Mouse (Mus musculus) embryonic facial prominence, embryonic 13.5 days (tissue): ENCODE measurements around the gene Phgr1. TPM values are rescaled to one million over a fixed set of nuclear protein-coding genes. Genes with fewer than 3 reads are reported as not detected.

Experiments used
- ATAC-seq: fragments of 200-750 bp; cut with Nextera tagmentation; 2 replicates; pipeline ENCODE4 v1.8.0; 2017; ENCODE audit warnings: low read depth; ENCODE audit not compliant: insufficient number of reproducible peaks, insufficient read depth, low FRiP score, low TSS enrichment
- H3K27ac ChIP-seq: fragments of 300-500 bp; sonication (generic); 2 replicates; pipeline ENCODE4 v1.5.1; 2015; ENCODE audit warnings: moderate library complexity, mild to moderate bottlenecking, inconsistent platforms
- H3K27me3 ChIP-seq: fragments of 300-500 bp; sonication (generic); 2 replicates; pipeline ENCODE4 v1.6.1; 2015; ENCODE audit warnings: mild to moderate bottlenecking, inconsistent platforms
- H3K36me3 ChIP-seq: fragments of 300-500 bp; sonication (generic); 2 replicates; pipeline ENCODE4 v1.6.1; 2015; ENCODE audit warnings: mild to moderate bottlenecking, inconsistent platforms
- H3K4me1 ChIP-seq: fragments of 300-500 bp; sonication (generic); 2 replicates; pipeline ENCODE4 v1.6.1; 2015; ENCODE audit warnings: inconsistent platforms
- H3K4me2 ChIP-seq: fragments of 300-500 bp; sonication (generic); 2 replicates; pipeline ENCODE4 v1.6.1; 2015; ENCODE audit warnings: moderate library complexity, mild to moderate bottlenecking, inconsistent platforms
- H3K4me3 ChIP-seq: fragments of 300-500 bp; sonication (generic); 2 replicates; pipeline ENCODE4 v1.5.1; 2015; ENCODE audit warnings: mild to moderate bottlenecking, inconsistent platforms
- H3K9ac ChIP-seq: fragments of 300-500 bp; sonication (generic); 2 replicates; pipeline ENCODE4 v1.6.1; 2015; ENCODE audit warnings: mild to moderate bottlenecking, inconsistent platforms
- H3K9me3 ChIP-seq: fragments of 300-500 bp; sonication (generic); 2 replicates; pipeline ENCODE4 v1.6.1; 2016; ENCODE audit warnings: inconsistent platforms
- WGBS: fragments of 180-500 bp; shearing (Covaris S2); methylation state at CpG from one replicate; pipeline ENCODE4 v1.1.7; 2015; ENCODE audit warnings: mixed read lengths; 5-methylcytosine and 5-hydroxymethylcytosine counted together
- polyA plus RNA-seq: library from polyadenylated mRNA; unstranded; fragments of >200 nt; fragmentation: Nextera tagmentation; extraction: Ambion mirVana; gene quantifications from 2 replicates; pipeline ENCODE4 v1.2.1, GENCODE M21; 2015

The Phgr1 gene
- polyA plus RNA-seq, 1 experiment from 2014 or later: not detected

DNA sequence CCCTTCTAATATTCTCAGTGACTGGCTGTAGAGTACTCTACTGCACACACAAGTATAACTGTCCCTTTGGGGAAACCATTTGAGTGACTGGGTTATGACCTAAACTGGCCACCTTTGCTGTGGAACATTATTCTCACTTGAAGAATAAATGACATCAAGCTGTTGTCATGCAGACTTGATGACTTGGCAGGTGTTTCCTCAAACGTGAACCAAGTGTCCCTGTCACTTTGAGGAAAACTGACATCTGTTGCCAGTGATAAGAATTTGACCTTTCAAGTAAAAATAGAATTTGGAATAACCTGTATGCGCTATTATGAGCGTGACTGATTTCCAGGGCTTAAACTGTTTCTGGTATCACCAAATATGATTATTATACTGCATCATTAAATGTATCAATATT is 32.2 kb upstream of the Phgr1 start:
- Histone ChIP-seq H3K4me1 (peaks cover 9% of the 10 kb centered on the region; the same call in 1 of the 2 replicates), H3K36me3 (no peaks in the 10 kb centered on the region), H3K27ac (no peak overlapping the region), H3K4me3 (no peak overlapping the region), H3K27me3 (peaks cover 37% of the 10 kb centered on the region), H3K9ac (no peak overlapping the region), H3K9me3 (no peaks in the 10 kb centered on the region), H3K4me2 (no peak overlapping the region)
- 66% methylated on average over 3 of the region's 3 CpGs for WGBS
- no peak for ATAC-seq

DNA sequence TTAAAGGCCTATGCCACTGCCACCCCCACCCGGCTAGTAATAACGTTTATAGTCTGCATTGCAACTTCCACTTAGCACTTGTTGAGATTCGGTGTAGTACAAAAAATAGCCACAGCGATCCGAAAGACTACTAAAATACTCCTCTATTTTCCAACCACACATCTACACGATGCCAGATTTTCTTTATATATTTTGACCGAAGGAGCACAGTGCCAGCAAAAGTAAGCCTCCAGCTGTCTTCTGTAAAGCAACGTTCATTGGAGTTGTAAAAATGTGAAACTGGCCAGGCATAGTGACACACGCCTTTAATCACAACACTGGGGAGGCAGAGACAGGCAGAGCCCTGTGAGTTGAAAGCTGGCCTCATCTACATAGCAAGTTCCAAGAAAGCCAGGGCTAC is 31.4 kb upstream of the Phgr1 start:
- no peak overlapping the region for H3K27ac ChIP-seq
- no peak overlapping the region for H3K4me2 ChIP-seq
- H3K36me3 ChIP-seq: no peaks in the 10 kb centered on the region
- WGBS: 71% methylated on average over 9 of the region's 9 CpGs
- no peak for ATAC-seq
- H3K4me1 ChIP-seq: peaks cover 9% of the 10 kb centered on the region; the same call in 1 of the 2 replicates
- no peak overlapping the region for H3K4me3 ChIP-seq
- H3K9ac ChIP-seq: no peak overlapping the region
- no peaks in the 10 kb centered on the region for H3K9me3 ChIP-seq
- H3K27me3 ChIP-seq: peaks cover 37% of the 10 kb centered on the region

DNA sequence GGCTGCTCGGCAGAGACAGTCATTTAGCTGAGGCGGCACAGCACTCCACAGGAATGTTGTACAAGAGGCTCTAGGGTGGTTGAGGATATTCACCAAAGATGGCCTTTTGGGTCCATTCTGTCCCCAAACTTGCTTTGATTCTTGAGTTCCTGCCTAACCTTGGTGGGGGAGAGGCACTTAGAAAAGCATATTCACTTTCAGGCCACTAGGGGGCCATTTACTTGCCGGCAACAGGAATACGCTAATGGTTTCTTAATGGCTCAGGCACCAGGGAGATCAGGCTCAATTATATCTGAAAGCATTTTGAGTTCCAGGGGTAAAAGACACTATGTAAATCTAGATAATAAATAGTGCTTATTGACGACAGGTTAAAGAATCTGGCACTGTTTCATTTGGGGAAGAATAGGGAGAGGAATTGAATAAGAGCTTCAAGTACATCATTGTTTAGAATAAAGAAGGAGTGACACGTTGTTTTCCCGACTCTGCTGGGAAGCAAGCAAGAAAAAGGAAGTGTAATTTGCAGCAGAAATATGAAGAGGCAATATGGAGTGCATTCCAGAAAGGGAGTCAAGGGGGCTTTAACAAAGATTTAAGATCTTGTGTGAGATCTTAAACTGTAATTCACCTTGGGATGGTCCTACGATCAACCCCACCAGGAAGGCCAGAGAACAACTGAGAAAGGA is 29.2 kb upstream of the Phgr1 start:
- ATAC-seq: no peak
- Histone ChIP-seq H3K9me3 (no peaks in the 10 kb centered on the region), H3K4me1 (peaks cover 29% of the 10 kb centered on the region), H3K4me2 (no peak overlapping the region), H3K27me3 (peaks cover 37% of the 10 kb centered on the region), H3K36me3 (no peaks in the 10 kb centered on the region), H3K4me3 (no peak overlapping the region), H3K9ac (no peak overlapping the region), H3K27ac (no peak overlapping the region)
- WGBS: 29% methylated on average over 8 of the region's 8 CpGs

DNA sequence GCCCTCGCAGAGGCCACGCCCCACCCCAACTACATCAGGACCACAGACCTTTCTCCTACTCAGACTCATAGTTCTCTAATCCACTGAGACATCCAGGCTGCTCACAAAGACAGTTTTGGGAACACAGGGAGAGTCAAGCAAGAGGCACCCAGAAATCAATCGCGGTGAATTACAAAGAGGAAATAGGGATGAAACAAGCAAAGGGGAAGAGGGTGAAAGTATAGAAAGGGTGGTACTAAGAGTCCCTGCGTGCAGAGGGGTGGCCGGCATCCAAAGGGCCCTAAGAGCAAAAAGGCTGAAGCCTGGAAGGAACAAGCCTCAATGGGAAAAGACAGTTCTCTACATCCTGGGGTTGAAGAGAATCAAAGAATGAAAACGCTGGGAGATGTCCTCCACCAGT is 27.9 kb upstream of the Phgr1 start:
- no peak overlapping the region for H3K9ac ChIP-seq
- H3K27ac ChIP-seq: no peak overlapping the region
- H3K36me3 ChIP-seq: no peaks in the 10 kb centered on the region
- no peak for ATAC-seq
- peak overlapping the region; percentile 81; the same call in 1 of the 2 replicates for H3K4me3 ChIP-seq
- H3K9me3 ChIP-seq: no peaks in the 10 kb centered on the region
- H3K4me2 ChIP-seq: peak overlapping the region; percentile 98
- peaks cover 39% of the 10 kb centered on the region for H3K4me1 ChIP-seq
- peaks cover 37% of the 10 kb centered on the region for H3K27me3 ChIP-seq
- WGBS: 9% methylated on average over 7 of the region's 7 CpGs

DNA sequence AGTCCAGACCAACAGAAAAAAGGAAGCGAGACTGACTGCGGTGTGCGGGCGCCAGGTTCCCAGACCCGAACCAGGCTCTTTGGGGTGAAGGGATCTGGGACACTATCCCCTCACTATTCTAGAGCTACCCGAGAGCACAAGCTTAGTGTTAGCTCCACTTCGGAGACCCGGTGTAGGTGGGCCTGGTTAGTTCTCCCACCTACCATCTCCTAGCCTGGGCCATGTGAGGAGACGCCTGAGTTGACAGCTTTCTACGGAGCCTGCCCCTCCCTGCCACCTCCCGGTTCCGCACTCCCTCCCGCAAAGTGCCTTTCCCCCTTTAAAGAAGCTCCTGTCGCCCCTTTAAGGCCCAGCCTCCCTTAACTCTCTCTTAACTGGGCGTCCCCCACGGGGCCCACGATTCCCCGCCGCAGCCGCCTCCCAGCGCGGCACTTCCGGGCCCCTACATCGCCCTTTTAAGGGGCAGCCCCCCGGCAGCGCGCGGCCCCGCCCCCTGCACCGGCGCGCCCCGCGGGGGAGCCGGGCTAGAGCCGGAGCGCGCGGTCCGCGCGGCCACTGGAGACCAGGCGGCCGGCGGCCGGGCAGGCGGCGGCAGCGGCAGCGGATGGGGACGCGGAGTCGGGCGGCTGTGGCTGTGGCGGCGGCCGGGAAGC is 27.2 kb upstream of the Phgr1 start, which contains the start of gene Inafm2:
Gene Inafm2 (plus strand): TSS at position 527 of the 653 bp plus-strand sequence.
- Histone ChIP-seq H3K4me3 (peak within 1 kb of the TSS; percentile 81), H3K9ac (peak within 1 kb of the TSS; percentile 88), H3K9me3 (no peaks in the 10 kb centered on the region), H3K4me2 (peak within 1 kb of the TSS; percentile 98), H3K36me3 (no peaks in the 10 kb centered on the region), H3K27ac (no peak within 1 kb of the TSS), H3K4me1 (peaks cover 46% of the 10 kb centered on the region), H3K27me3 (peaks cover 37% of the 10 kb centered on the region)
- ATAC-seq: peak; percentile 89
- WGBS: under 1% methylated on average over 49 of the region's 57 CpGs

DNA sequence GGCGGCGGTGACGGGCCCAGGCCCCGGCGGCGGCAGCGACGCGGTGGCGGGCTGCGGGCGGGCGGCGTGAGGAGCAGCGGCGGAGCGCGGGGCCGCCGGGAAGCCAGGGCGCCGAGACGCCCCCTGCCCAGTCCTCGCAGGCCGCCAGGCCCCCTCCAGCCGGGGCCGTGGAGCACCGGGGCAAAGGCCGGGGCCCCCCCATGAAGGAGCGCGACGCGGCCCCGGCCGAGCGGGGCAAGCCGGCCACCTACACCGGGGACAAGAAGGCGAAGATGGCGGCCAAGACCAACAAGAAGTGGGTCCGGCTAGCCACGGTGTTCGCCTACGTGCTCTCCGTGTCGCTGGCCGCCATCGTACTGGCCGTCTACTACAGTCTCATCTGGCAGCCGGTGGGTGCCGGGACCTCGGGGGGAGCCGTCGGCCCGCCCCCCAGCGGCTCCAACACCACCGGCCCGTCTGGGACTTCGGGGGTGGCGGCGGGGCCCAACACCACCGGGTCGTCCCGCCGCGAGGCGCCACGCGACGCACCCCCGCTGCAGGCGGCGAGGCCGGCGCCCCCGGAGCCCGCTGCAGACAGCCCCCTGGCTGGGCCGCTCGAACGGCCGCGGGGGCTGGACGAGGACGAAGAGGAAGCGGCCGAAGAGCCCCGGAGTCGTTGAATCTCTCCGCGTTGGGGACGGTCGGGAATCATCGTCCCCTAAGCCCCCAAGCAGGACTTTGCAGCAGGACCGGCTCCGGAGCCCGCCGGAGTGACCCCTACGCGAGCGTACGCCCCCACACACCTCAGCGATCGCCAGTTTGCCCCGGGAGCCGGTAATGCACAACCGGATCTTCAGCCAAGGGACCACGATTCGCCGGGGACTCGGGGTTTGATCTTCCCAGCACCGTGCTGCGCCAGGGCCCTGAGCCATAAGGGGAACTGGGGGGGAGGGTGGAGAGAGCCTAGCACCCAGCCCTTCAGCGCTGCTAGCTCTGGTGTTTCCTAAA is 26.4 kb upstream of the Phgr1 start:
- Histone ChIP-seq H3K36me3 (no peaks in the 10 kb centered on the region), H3K27ac (no peak overlapping the region), H3K4me3 (peak overlapping the region; percentile 81), H3K9me3 (no peaks in the 10 kb centered on the region), H3K4me1 (peaks cover 52% of the 10 kb centered on the region), H3K27me3 (peaks cover 35% of the 10 kb centered on the region), H3K4me2 (peak overlapping the region; percentile 98), H3K9ac (peak overlapping the region; percentile 88)
- under 1% methylated on average over 89 of the region's 113 CpGs for WGBS
- ATAC-seq: 0 out of 2 replicates have a peak, but pooled peaks have one; percentile 17

DNA sequence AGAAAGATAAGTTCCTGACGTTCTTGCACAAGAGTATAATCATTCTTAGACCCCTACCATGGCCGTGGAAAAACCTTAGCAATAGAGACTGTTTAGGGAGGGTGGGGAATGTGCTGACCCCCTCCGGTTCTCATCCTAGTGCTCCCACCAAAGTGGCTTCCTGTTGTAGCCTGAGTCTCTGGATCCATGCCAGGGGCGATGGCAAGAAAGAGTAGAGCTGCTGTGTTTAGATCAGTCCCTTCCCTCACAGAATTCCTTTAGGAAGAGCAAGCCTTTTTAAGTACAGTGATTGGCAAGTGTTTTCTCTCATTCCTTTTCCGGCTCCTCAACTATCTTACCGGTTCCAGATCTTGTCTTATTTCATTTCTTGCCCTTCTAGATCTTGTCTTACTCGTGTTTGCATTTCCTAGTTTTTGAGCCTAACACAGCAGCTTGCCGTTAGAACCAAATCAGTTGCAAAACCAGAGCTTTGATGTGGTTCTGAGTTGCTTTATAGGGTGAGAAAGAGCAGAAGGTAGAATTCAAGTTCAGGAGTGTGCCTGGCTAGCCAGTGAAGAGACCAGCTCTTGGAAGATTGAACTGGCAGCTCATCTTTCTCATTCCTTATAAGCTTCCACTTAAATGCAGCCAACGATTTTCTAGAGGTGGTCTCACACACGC is 25.1 kb upstream of the Phgr1 start:
- Histone ChIP-seq H3K9ac (peak overlapping the region; percentile 88; the same call in 1 of the 2 replicates), H3K36me3 (no peaks in the 10 kb centered on the region), H3K4me1 (peaks cover 54% of the 10 kb centered on the region), H3K27me3 (peaks cover 25% of the 10 kb centered on the region), H3K4me2 (peak overlapping the region; percentile 98), H3K4me3 (peak overlapping the region; percentile 81), H3K9me3 (no peaks in the 10 kb centered on the region), H3K27ac (no peak overlapping the region)
- ATAC-seq: no peak
- 24% methylated on average over 10 of the region's 10 CpGs for WGBS

DNA sequence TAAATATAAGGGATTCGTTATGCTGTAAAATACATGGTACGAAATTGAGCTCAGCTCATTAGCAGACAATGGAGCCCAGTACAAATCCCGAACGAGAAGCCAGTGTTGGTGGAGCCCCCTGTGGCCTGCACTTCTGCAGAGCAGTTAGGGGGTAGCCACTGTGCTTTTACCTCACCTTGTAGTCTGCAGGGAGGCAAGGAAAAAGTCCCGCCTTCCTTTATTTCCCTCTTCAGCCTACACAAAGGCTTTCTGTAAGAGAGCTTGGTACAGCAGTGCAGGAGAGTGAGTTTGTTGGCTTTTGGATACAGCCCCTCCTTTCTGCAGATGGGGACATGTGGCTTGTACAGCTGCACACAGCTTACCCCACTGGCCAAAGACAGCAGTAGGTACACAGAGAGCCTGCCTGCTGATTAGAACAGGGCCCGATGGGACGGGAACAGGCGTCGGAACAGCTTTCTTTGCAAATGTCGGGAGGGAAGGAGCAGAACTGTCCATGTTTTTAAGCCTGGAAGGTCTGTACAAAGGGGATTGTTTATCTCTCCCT is 23.2 kb upstream of the Phgr1 start:
- Histone ChIP-seq H3K4me3 (no peak overlapping the region), H3K9me3 (no peaks in the 10 kb centered on the region), H3K9ac (peak overlapping the region; percentile 17; the same call in 1 of the 2 replicates), H3K4me1 (peaks cover 56% of the 10 kb centered on the region), H3K36me3 (no peaks in the 10 kb centered on the region), H3K27me3 (peaks cover 8% of the 10 kb centered on the region), H3K27ac (no peak overlapping the region), H3K4me2 (peak overlapping the region; percentile 10; the same call in 1 of the 2 replicates)
- 36% methylated on average over 10 of the region's 10 CpGs for WGBS
- no peak for ATAC-seq

DNA sequence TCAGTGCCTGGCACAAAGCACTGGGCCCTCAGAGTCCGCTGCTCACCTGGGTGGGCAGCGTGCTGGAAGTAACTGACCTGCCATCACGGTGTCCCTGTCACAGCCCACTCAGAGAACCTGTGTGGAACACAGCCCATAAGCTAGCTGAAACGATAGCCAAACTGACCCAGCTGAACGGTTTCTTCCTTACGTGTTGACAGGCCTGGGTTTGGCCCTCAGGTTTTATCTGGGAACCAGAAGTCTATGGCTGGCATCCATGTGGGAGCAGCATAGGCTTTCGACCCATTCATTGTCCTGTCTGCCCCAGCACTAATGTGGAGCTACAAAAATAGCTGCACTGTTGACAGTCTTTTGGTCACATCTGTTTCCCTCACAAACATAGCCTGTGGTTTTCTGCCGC is 22.1 kb upstream of the Phgr1 start:
- H3K4me2 ChIP-seq: no peak overlapping the region
- no peak overlapping the region for H3K9ac ChIP-seq
- no peaks in the 10 kb centered on the region for H3K9me3 ChIP-seq
- no peak overlapping the region for H3K27ac ChIP-seq
- WGBS: 72% methylated on average over 8 of the region's 8 CpGs
- H3K27me3 ChIP-seq: no peaks in the 10 kb centered on the region
- H3K36me3 ChIP-seq: no peaks in the 10 kb centered on the region
- H3K4me1 ChIP-seq: peaks cover 47% of the 10 kb centered on the region
- no peak overlapping the region for H3K4me3 ChIP-seq
- ATAC-seq: no peak

DNA sequence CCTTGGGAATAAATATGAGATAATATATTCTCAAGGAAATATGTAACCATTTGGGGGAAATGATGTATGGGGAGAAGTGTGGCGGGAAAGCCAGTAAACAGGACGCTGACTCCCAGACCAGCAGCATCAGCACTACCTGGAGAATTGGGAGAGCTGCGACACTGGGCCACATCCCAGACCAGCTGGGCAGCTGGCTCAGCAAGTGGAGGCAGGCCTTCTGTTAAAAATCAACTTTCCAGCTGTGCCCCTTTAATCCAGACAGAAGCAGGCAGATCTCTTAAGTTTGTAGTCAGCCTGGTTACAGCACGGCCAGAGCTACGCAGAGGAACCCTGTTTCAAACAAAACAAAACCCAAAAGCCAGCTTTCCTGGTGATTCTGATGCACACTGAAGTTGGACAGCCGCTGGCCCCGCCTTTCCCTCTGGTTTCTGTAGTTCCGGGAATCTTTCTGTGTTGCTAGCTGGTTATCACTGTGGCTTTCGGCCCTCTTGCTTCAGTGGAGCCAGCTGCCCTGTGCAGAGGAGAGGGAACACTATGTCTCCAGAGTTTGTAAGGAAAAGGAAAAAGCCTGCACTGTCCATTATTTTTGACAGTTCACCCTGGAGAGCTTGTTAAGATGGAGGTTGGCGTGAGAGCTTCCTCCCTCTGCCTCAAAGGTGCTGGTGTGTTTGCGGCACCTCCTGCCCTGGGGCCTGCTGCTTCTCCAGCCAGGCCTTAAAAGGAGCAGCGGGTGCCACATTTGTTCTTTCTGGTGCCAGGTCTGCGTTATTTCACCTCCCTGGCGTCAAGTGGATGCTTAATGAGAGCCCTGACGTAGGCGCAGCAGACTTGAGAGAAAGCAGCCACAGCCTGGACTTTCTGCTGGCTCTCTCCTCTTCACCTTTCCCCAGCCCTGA is 20.4 kb upstream of the Phgr1 start:
- Histone ChIP-seq H3K36me3 (no peaks in the 10 kb centered on the region), H3K4me1 (peaks cover 39% of the 10 kb centered on the region), H3K27me3 (no peaks in the 10 kb centered on the region), H3K9me3 (no peaks in the 10 kb centered on the region), H3K4me3 (no peak overlapping the region), H3K4me2 (no peak overlapping the region), H3K27ac (no peak overlapping the region), H3K9ac (no peak overlapping the region)
- 74% methylated on average over 16 of the region's 16 CpGs for WGBS
- no peak for ATAC-seq
